Mouse (Mus musculus) urinary bladder, postnatal 36 days (tissue): Measurements from ENCODE around the gene Ajm1.
"Not testable (repeated sequence)": the region's sequence is repeated elsewhere in the genome, so short reads cannot be mapped to it uniquely, and the experiment has no call there.

Source experiments
- DNase-seq, 2 experiments: peaks; one replicate each; pipeline ENCODE4 v3.0.0; 2022; ENCODE audit warnings: low spot score in 2 of 2, mixed read lengths in 1 of 2

The Ajm1 gene

DNA sequence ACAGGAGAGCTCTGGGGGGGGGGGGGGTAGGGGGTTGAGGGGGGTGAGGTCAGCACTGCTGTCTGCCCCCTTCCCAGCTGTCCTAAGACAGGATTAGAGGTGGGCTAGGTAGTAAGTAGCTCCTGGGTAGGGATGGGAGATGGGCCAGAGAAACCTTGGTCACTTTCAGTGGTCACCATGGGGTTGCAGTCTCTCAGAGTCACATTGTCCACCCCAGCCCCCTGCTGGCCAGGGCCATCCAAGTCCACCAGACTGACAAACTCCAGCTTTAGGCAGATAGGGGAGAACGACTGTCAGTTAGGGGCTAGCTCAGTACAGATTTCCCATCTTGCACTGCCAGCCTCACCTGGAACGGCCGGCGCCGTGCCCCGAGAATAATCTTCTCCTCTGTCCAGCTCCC lies 15.0 kb downstream of the Ajm1 start:
- no peak for DNase-seq

DNA sequence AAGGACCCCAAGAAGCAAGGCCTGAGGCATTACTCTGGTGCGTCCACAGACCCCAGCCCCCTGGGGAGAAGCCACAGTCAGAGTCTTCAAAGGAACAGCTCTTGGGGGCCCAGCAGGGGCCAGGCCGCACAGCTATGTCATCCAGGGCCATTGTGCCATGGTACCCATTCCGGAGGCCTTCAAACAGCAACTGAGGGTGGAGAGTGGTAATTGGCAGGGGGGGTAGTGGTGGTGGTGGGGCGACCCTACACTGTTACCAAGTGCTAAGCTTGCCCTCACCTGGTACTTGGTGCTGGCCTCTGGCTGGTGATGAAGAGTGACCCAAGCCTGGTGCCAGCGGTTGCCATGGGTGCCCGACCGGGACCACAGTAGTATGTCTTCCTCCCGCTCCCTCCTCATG lies 15.8 kb downstream of the Ajm1 start:
- DNase-seq = no peak

DNA sequence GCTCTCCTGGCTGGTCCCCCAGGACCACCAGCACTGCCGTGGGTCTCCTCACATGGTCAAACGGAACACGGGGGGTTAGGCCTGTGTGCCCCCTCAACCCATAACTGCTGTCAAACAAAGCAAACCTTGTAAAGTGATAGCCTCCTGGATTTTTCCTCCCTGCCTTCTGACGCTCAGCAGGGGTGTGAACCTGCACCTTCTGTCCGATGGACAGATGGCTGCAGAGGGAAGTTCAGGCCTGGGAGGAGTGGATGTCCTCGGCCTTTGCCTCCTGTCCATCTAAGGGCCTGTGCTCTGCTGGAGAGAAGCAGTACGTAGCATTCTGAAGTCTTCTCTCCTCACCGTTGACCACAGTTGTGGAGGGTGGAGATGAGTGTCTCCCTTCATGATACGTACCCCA lies 19.6 kb downstream of the Ajm1 start:
- DNase-seq = no peak

DNA sequence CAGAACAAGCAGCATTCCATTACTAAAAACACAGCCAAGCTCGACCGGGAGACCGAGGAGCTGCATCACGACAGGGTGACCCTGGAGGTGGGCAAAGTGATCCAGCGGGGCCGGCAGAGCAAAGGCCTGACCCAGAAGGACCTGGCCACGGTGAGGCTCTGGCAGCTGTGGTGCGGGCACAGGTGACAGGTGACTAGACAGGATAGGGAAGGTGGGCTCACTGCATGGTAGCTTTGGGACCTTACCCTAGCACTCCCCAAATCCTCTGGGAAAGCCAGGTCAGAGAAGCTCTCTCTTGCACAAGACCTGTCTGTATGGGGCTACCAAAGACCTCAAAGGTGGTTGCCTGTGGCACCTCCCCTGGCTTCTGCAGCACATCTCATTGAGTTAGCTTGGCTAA lies 21.0 kb downstream of the Ajm1 start:
- no peak for DNase-seq

DNA sequence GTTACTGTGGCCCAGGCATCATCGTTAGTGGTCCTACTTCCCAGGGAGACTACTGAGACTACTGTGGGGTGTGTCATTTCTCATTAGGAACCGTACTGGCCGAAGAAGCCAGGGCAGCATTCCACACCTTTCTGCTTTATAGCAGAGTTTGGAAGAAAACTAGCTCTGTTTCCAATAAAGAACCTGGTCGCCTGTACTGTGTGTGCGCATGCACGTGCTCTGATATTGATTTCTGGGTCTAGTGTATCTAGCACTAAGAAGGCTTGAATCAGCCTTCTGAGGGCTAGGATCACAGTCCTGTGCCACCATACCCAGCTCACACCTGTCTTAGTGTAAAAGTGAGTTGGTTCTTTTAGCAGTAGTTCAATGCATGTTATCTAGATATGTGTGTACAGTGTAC lies 22.8 kb downstream of the Ajm1 start:
- DNase-seq = no peak

DNA sequence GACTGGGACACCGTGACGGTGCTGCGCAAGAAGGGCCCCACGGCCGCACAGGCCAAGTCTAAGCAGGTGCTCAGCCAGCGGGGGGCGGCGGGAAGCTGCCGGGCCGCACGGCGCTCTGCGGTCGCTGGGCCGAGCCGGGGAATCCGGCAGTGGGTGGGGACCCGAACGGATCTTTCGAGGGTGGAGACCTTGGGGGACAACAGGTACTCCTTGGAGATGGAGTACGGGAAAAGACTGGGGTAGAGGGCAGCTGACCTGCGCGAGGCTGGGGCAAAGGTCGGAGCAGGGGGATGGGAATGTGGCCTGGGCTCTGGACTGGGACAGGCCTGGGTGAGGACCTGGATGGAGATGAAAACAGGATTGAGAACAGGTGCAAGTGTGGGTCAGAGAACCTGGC lies 23.6 kb downstream of the Ajm1 start:
- no peak for DNase-seq

DNA sequence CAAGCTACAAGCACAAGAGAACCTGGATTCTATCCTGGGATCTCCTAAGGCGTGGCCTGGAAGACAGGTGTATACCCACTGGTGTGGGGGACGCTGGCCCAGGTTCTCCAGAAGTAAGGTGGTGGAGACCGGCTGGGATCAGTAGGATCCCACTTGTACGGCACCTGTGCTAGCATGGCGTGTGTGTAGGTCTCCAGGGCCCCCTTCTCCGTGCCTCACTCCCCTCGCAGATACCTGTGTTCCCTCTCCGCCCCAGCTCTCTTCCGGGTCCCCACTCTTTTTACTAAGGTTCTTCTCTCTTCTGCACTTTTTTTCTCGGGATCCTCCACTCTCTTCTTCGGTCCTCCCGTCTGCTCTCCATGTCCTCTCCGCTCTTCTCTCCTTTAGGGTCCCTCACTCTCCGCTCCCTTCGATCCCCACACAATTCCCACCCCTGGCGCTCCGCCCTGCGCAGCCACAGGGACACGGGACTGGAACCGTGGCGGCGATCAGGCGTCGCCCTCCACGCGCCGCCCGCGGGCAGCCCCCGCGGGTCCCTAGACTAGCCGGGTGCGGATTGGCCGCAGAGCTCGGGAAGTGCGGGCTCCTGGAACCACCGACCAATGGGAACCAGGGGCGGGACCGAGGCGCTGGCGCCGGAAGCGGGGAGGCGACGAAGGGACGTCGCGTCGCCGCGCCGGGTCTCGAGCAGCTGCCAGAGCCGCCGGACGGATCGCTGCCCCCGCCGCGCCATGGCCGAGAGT lies 24.2 kb downstream of the Ajm1 start, which contains the start of gene Edf1:
TSS of gene Edf1 (plus strand) at position 627 of the 743 bp plus-strand sequence.
- DNase-seq = peak; percentile 90 to 94

DNA sequence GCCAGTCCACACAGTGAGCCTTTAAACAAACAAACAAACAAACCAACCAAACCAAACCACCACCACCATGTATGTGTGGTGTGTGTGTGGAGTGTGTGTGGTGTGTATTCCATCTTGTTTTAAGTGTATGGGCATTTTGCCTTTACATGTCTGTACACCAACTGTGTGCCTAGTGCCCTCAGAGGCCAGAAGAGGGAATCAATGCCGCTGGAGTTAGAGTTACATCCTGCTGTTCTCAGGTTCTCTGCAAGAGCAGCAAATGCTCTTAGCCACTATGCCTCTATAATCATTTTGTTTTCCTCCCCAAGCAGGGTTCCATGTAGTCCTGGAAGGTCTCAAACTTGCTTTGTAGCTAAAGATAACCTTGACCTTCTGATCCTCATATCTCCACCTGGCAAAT lies 25.3 kb downstream of the Ajm1 start:
- DNase-seq = no peak

DNA sequence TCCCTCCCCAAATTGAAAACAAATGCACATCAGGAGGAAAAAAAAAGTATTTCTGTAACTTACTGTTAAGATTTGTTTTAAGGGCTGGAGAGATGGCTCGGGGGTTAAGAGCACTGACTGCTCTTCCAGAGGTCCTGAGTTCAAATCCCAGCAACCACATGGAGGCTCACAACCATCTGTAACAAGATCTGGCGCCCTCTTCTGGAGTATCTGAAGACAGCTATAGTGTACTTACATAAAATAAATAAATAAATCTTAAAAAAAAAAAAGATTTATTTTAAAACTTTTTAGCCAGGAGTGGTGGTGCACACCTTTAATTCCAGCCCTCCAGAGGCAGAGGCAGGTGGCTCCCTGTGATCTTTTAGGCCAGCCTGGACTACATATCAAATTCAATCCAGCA lies 26.1 kb downstream of the Ajm1 start:
- not testable (repeated sequence) for DNase-seq

DNA sequence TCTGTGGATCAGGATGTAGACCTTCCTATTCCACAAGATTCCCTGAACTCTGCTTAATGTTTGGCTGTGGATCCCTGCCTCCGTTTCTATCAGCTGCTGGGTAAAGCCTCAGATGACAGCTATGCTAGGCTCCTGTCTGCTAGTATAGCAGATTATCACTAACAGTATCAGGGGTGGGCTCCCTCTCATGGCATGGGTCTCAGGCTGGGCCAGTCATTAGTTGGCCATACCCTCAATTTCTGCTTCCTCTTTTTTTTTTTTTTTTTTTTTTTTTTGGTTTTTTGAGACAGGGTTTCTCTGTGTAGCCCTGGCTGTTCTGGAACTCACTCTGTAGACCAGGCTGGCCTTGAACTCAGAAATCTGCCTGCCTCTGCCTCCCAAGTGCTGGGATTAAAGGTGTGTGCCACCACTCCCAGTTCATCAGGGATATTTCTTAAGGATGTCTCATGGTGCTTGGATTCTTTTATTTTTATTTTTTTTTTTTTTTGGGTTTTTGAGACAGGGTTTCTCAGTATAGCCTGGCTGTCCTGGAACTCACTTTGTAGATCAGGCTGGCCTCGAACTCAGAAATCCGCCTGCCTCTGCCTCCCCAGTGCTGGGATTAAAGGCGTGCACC lies 28.3 kb downstream of the Ajm1 start:
- not testable (repeated sequence) for DNase-seq

DNA sequence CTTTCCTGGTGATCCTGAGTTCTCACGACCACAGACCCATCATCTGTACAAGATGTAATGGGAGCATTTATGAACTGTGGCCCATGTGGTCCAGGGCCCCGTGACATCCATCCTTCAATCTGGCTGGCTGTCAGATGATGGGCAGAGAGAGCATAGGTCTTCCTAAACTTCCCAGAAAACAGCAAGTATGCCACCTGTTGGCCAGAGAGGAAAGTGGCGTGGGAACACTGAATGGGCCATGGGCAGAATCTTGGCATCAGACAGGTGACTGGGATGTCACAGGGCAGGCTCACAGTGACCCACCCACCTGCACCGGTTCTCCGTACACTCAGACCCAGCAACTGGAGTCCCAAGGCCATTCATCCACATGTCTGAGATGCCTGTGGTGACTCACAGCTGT lies 30.4 kb downstream of the Ajm1 start:
- no peak for DNase-seq

DNA sequence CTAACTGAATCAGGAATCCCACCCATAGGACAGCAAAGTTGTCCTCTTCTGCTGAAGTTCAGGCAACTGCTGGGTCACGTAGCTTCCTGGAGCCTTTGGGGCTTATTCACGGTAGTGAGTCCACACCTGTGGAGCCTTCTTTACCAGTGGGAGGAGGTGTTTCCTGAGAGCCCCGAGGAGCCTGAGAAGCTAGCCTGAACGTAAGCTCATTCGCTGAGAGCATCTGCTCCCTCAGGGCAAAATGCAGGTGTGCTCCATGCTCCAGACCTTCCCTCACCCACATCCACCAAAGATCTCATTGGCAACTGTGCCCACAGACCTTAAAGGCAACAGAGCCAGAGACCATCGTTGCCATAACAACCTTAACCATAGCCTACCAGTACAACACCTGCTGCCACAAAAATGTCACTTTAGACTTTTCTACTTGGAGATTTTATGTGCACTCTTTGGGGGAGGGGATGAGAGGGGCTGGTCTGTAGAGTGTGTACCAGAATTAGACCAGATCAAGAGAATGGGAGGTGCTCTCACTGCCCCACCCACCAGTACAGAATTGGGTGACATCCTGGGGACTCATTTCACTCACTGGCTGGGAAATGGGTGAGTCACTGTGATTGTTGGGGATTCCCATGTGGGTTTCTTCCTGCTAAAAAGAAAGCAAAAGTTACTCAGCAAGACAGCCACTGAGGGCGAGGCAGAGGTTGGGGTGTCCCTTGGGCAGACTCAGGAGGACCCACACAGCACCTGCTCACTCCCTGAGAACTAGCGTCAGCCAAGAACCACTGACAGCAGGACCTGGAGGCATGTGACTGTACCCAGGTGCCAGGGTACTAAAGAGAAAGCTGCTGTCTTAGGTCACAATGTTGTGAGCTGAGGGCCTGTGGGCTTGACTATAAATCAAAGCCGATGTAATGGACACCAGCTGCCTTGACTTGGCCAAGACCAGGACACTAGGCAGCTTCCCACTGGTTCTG lies 32.3 kb downstream of the Ajm1 start:
- no peak for DNase-seq

DNA sequence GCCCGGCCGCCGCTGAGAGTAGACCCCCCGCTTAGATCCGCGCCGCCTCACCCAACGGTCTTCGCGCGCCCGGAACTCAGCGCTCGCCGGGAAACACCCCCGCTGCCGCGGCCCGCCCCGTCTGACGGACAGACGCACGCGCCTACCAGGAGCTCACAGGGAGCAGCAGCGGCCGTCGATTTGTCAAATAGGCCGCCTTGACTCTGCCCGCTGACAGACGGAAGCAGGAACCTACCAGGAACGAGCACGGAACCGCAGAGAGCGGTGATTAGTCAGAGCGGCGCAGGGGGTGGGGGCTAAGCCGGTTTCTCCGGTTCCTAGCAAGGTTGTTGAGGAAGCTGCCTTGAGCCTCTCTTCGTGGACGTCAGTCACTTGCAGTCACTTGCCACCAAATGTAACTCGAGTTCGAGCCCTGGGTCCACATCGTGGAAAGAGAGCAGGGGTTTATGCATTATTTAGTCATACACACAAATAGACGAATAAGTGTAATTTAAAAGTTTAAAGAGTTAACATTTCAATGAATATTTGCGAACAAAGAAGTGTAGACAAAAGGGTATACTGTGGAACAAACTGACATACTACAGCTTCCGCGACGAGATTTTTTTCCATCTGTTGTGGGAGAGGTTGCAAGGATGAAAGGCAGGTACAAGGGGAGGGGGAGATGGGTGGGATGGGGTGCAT lies 34.6 kb downstream of the Ajm1 start, which contains the start of gene Traf2:
TSS of gene Traf2 (minus strand) at position 130 of the 681 bp plus-strand sequence.
- peak; percentile 99 for DNase-seq

DNA sequence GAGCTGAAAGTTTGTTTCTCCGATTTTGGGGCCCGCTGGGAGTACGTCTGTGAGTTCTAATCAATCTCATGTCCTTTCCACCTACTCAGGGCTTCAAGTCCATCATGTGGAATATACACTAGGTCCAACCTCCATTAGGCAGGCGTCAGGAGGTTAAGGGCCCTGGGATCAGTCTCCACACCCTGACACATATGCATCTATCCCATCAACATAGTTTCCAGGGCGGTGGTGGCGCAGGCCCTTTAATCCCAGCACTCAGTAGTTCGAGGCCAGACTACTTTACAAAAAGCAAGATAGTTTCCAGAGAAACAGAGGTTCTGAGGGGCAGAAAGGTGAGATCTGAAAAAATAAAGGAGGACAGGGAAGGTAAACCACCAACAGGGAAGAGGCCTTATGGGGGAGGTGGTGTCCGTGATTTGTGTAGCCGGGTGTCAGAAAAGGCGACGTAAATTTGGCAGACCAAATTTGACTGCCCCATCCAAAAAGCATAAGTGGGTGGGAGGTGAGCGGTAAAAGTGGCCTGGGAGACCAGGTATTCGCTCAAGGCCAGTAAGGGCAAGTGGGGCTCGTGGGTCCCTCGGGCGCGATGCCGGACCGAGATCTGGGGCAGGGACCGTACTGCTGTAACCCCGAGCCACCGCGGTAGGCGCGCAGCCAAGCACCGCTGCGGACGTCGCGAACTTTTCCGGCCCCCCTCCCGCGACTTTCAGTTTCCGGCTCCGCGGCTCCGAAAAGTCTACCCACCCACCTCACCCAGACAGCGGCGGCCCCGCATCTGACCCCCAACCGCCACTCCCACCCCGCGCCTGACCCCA lies 35.4 kb downstream of the Ajm1 start:
- no peak for DNase-seq

DNA sequence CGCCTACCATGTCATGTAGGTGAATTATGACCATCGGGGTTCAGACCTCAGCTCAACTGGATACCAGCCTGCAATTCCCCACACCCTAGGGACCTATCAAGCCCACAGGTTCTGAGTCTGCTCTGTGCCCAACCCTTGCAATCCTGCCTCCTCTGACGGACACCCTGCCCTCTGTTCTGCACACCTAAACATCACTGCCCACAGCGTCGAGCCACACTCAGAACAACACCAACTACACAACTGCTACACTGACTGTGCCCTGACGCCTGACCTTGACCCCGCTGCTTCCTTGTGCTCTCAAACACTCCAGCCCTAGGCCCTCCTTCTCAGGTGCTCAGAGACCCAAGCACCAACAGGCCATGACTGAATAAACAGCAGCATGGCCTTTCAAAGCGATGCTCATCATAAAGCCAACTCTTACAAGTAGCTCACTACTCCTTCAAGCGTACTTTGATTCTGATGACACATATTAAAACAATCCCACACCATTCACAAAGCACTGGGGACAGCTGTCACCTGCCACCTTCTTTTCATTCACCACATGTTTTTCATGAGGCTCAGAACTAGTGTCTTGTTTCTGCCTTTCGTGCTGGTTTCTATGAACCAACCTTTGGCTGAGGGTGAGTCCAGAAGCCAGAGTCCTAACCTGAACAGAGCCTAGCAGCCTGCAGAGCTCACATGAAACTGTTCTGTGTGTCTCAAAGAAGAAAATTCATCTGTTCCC lies 39.8 kb downstream of the Ajm1 start:
- no peak for DNase-seq

DNA sequence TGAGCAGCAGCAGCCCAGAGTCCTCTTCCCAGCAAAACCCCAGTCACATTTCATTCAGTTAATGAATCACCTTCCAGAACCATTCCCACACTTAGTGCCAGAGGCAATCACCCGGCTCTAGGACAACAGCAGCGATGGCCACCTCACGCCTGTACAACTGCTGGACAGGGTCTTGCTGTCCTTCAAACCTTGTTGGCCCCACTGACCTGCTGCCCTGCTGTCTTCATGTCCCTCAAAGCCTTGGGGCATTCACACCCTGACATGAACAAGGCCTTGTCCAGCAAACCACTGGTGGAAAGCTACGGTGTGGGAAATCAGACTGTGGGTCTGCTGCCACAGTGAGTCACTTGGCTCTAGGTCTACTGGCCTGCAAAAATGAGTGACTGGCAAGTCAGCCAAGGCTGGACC lies 41.0 kb downstream of the Ajm1 start:
- no peak for DNase-seq

DNA sequence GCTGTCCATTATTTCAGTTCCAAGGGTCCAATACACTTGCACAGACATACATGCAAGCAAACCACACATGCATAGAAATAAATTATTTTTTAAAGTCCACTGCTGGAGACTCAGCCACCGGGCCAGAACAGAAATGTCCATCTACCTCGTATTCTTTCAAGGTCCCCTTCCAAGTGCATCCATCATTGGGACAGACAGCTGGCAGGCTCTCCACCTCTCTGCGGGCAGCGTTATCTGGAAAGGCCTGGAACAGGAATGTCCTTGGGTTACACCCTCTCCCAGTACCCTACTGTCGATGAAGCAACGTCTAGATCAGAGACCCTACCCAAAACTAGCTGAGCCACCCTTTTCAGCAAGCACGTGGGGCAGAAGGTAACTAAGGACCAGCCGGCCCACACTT lies 45.0 kb downstream of the Ajm1 start:
- DNase-seq = no peak

DNA sequence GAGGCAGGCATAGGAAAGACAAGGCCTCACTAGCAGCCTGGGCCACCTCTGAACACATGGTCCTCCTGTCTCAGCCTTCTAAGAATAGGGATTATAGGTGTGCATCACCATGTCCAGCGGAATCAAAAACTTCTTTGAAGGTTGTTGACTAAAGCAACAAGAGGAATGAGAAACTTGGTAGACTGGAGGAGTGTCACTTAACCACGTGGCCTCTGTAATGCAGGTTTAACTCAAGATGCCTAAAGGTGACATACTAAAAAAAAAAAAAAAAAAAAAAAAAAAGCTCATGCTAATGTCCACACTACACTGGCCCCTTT lies 46.7 kb downstream of the Ajm1 start:
- DNase-seq = no peak

DNA sequence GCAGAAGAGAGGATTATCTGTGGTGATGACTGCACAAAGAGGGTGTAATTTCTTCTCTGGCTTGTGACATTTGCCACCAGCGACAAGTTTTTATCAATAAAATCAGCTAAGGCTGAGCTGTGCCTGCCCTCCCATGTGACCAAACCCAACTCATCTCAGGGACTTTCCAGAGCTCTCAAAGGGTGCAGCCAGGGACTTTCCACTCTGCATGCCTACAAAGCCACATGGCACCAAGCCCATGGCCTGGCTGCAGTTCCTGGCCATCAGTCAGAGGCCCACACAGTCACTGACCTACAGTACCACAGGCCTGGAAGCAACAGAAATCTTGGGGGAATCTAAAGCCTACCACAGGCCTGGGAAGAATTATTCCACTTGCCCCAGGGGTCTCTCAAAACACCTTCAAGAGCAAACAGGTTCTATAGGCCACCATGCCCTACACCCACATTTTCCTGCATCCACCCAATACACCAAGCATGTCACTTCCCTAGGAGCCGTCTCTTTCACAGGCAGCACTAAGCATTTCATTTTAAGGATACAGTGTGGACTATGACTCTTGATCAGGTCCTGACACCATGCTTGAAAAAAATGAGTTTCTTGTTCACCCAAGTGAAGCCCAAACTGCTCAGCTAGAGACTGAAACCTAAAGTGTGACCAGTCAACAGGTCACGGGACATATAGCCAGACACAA lies 47.2 kb downstream of the Ajm1 start:
- peak; percentile 26 to 75 for DNase-seq

DNA sequence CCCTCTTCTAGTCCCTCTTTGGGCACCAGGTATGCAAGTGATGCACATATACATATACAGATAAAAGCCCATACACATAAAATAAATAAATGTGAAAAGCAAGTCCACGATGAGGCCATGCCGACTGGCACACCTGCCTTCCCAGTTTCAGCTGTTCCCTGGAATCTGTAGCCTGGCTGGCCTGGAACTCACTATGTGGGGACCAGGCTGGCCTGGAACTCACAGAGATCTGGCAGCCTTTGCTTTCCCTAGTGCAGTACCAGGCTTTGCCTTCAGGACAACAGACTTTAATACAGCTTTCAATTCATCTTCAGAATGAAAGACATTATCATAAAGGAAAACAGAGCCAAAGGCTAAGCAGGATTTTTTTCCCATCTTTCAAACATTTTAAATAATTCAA lies 47.9 kb downstream of the Ajm1 start:
- DNase-seq = no peak
